Mouse (Mus musculus): ENCODE measurements around the gene Hibadh.

- TF ChIP-seq CTCF (IDR thresholded peaks at IDR 0.05; ENCODE audit: low read depth) (no peak), EP300 (optimal IDR thresholded peaks at IDR 0.05) (no peak)
Measured at GRCm38 (mm10) chr6:52673706-52674105, 33.5 kb upstream of the Hibadh start.

All from stomach, postnatal 0 days (tissue).